Mouse (Mus musculus) urinary bladder, postnatal 25 days (tissue): ENCODE results near the gene Mrln.

Experiments
- DNase-seq: peaks from one replicate; pipeline ENCODE4 v3.0.0; 2022; ENCODE audit warnings: low spot score

Mrln gene

GRCm38 (mm10) chr10:70255601-70256210 lies 51.2 kb downstream of the Mrln start:
- DNase-seq = no peak

- no peak for DNase-seq
Observed at GRCm38 (mm10) chr10:70257029-70257428, 52.6 kb downstream of the Mrln start.

GRCm38 (mm10) chr10:70260904-70261303 lies 56.4 kb downstream of the Mrln start:
- DNase-seq = no peak

GRCm38 (mm10) chr10:70262051-70262450 lies 57.6 kb downstream of the Mrln start:
- no peak for DNase-seq

GRCm38 (mm10) chr10:70263681-70264189 lies 59.3 kb downstream of the Mrln start:
- no peak for DNase-seq

- DNase-seq = no peak
Observed at GRCm38 (mm10) chr10:70264337-70265036, 60.0 kb downstream of the Mrln start.

GRCm38 (mm10) chr10:70266501-70266900 lies 62.0 kb downstream of the Mrln start:
- DNase-seq = no peak

GRCm38 (mm10) chr10:70268581-70269446 lies 64.3 kb downstream of the Mrln start:
- no peak for DNase-seq
